Mouse (Mus musculus) ES-Bruce4 (cell line): ENCODE measurements around the gene Lrp6. TPM values are rescaled to one million over a fixed set of nuclear protein-coding genes. Genes with fewer than 3 reads are reported as not detected.

Experiments
- H3K27ac ChIP-seq: 2 replicates; pipeline ENCODE4 v1.5.1; 2012; ENCODE audit warnings: low read length, inconsistent platforms; ENCODE audit not compliant: insufficient read depth
- H3K27me3 ChIP-seq: 2 replicates; pipeline ENCODE4 v1.6.1; 2012; ENCODE audit warnings: mild to moderate bottlenecking, low read length, inconsistent platforms; ENCODE audit not compliant: control insufficient read depth, poor library complexity, insufficient read depth, severe bottlenecking
- H3K36me3 ChIP-seq: 2 replicates; pipeline ENCODE4 v1.6.1; 2012; ENCODE audit warnings: inconsistent platforms, mild to moderate bottlenecking, low read length, moderate library complexity; ENCODE audit not compliant: control insufficient read depth, poor library complexity, insufficient read depth, severe bottlenecking
- H3K4me1 ChIP-seq: one replicate; pipeline ENCODE4 v1.8.1; 2011; ENCODE audit warnings: low read length; ENCODE audit not compliant: control insufficient read depth, insufficient read depth
- H3K4me3 ChIP-seq: 2 replicates; pipeline ENCODE4 v1.5.1; 2011; ENCODE audit warnings: low read depth, mild to moderate bottlenecking, low read length
- H3K9ac ChIP-seq: 2 replicates; pipeline ENCODE4 v1.6.1; 2012; ENCODE audit warnings: low read depth, mild to moderate bottlenecking, inconsistent platforms; ENCODE audit not compliant: poor library complexity, severe bottlenecking
- H3K9me3 ChIP-seq: replicated peaks from 2 replicates; pipeline ENCODE4 v1.6.1; 2012; ENCODE audit warnings: mild to moderate bottlenecking, low read length, inconsistent platforms; ENCODE audit not compliant: control insufficient read depth, poor library complexity, insufficient read depth, severe bottlenecking
- CTCF ChIP-seq: IDR thresholded peaks from one replicate; pipeline ENCODE4 v1.8.1; 2011; ENCODE audit warnings: low read depth, low read length
- EP300 ChIP-seq: IDR thresholded peaks from 2 replicates; pipeline ENCODE4 v1.6.1; 2011; ENCODE audit warnings: low read depth, low read length; ENCODE audit not compliant: insufficient read depth
- POLR2A ChIP-seq: IDR thresholded peaks from one replicate; pipeline ENCODE4 v1.8.1; 2011; ENCODE audit warnings: low read length; ENCODE audit not compliant: insufficient read depth
- polyA plus RNA-seq: library from polyadenylated mRNA; stranded (reverse); fragments of >200 nt; gene quantifications from 2 replicates; pipeline ENCODE4 v1.2.4, GENCODE M21; 2011; ENCODE audit warnings: low read depth; ENCODE audit not compliant: missing spikeins, insufficient read depth, insufficient read length

The Lrp6 gene
- polyA plus RNA-seq, 1 experiment = 46.3 TPM

- H3K27ac ChIP-seq = no peak overlapping the region
- no peaks in the 10 kb centered on the region for H3K4me1 ChIP-seq
- H3K4me3 ChIP-seq = no peak overlapping the region
- H3K36me3 ChIP-seq = no peaks in the 10 kb centered on the region
- H3K9ac ChIP-seq = no peak overlapping the region
- no peaks in the 10 kb centered on the region for H3K27me3 ChIP-seq
- no peak for TF ChIP-seq EP300
- TF ChIP-seq CTCF = no peak
- TF ChIP-seq POLR2A = no peak
- H3K9me3 ChIP-seq = no peaks in the 10 kb centered on the region
Observed at GRCm38 (mm10) chr6:134433281-134433680, 133.5 kb downstream of the Lrp6 start.

GRCm38 (mm10) chr6:134431583-134431982, 135.2 kb downstream of the Lrp6 start:
- no peak overlapping the region for H3K27ac ChIP-seq
- H3K4me1 ChIP-seq = no peaks in the 10 kb centered on the region
- H3K4me3 ChIP-seq = no peak overlapping the region
- no peaks in the 10 kb centered on the region for H3K27me3 ChIP-seq
- no peaks in the 10 kb centered on the region for H3K36me3 ChIP-seq
- no peak overlapping the region for H3K9ac ChIP-seq
- no peak for TF ChIP-seq POLR2A
- TF ChIP-seq EP300 = no peak
- no peak for TF ChIP-seq CTCF
- no peaks in the 10 kb centered on the region for H3K9me3 ChIP-seq

- H3K4me3 ChIP-seq = no peak overlapping the region
- no peaks in the 10 kb centered on the region for H3K9me3 ChIP-seq
- no peaks in the 10 kb centered on the region for H3K4me1 ChIP-seq
- TF ChIP-seq EP300 = no peak
- no peak for TF ChIP-seq POLR2A
- TF ChIP-seq CTCF = peak; percentile 1
- H3K27me3 ChIP-seq = no peaks in the 10 kb centered on the region
- H3K27ac ChIP-seq = no peak overlapping the region
- H3K36me3 ChIP-seq = no peaks in the 10 kb centered on the region
- no peak overlapping the region for H3K9ac ChIP-seq
Observed at GRCm38 (mm10) chr6:134430161-134430799, 136.5 kb downstream of the Lrp6 start.

- Histone ChIP-seq H3K27me3 (no peaks in the 10 kb centered on the region), H3K36me3 (no peaks in the 10 kb centered on the region), H3K4me1 (no peaks in the 10 kb centered on the region), H3K4me3 (no peak overlapping the region), H3K27ac (no peak overlapping the region), H3K9ac (no peak overlapping the region), H3K9me3 (no peaks in the 10 kb centered on the region)
- TF ChIP-seq POLR2A (no peak), EP300 (no peak), CTCF (no peak)
Observed at GRCm38 (mm10) chr6:134428455-134428854, 138.3 kb downstream of the Lrp6 start.

GRCm38 (mm10) chr6:134427165-134427564, 139.6 kb downstream of the Lrp6 start:
- no peaks in the 10 kb centered on the region for H3K27me3 ChIP-seq
- H3K9me3 ChIP-seq = no peaks in the 10 kb centered on the region
- TF ChIP-seq EP300 (no peak), CTCF (peak; percentile 7), POLR2A (no peak)
- no peak overlapping the region for H3K27ac ChIP-seq
- H3K36me3 ChIP-seq = no peaks in the 10 kb centered on the region
- no peak overlapping the region for H3K4me3 ChIP-seq
- no peaks in the 10 kb centered on the region for H3K4me1 ChIP-seq
- no peak overlapping the region for H3K9ac ChIP-seq

- Histone ChIP-seq H3K4me1 (no peaks in the 10 kb centered on the region), H3K9ac (no peak overlapping the region), H3K9me3 (no peaks in the 10 kb centered on the region), H3K36me3 (no peaks in the 10 kb centered on the region), H3K4me3 (peak overlapping the region; percentile 57), H3K27me3 (no peaks in the 10 kb centered on the region), H3K27ac (no peak overlapping the region)
- TF ChIP-seq CTCF (peak; percentile 42), POLR2A (no peak)
Observed at GRCm38 (mm10) chr6:134425216-134425717, 141.5 kb downstream of the Lrp6 start.
